Mouse (Mus musculus): ENCODE measurements around the gene Mdm2.

DNA sequence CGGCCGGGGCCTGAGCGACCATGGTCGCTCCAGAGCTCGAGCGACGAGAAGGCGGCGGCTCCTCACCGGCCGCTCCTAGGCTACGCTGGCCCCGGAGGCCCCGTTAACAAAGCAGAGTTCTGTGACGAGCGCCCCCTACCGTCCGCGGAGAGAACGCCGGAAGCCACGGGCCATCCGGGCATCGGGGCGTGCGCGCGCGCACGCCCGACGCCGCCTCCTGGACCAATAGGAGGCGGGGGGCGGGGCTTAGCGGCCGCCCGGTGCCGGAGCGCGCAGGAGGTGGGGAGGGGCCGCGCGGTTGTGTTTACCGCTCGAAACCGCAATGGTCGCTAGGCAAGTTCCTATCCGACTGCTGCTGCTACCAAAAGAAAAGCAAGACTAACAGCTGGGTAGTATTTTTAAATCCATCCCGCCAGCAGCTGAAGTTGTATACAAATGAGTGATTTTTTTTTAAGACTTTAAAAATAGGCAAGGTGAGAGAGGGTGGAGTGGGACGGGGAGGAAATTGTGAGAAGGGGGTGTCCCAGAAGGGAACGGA, at the start of gene Mdm2:
- TF ChIP-seq CTCF (IDR thresholded peaks at IDR 0.05; ENCODE audit: low read depth, low read length): peak; percentile 82
- TF ChIP-seq POLR2A (IDR thresholded peaks at IDR 0.05; ENCODE audit: extremely low read depth, insufficient read depth, low read length): peak; percentile 71; the same call in 1 of the 2 replicates
